Mouse (Mus musculus): Measurements from ENCODE around the gene Slc39a11. TPM values are rescaled to one million over a fixed set of nuclear protein-coding genes. Genes with fewer than 3 reads are reported as not detected.

The Slc39a11 gene
- polyA plus RNA-seq, 1 experiment from 2014 or later = 25.3 TPM

GRCm38 (mm10) chr11:113565006-113565995 lies 84.6 kb downstream of the Slc39a11 start:
- H3K36me3 ChIP-seq = no peaks in the 10 kb centered on the region
- H3K27ac ChIP-seq = peak overlapping the region; percentile 84
- H3K4me1 ChIP-seq (replicated peaks) = peaks cover 38% of the 10 kb centered on the region
- WGBS = 8% methylated on average over 34 of the region's 34 CpGs
- H3K9me3 ChIP-seq = no peaks in the 10 kb centered on the region
- peak overlapping the region; percentile 78 for H3K4me3 ChIP-seq
- peak; percentile 87 for DNase-seq (ENCODE audit: low spot score)
- peaks cover 2% of the 10 kb centered on the region; the same call in 1 of the 2 replicates for H3K27me3 ChIP-seq (ENCODE audit: insufficient read depth, poor library complexity, severe bottlenecking)

- H3K36me3 ChIP-seq = no peaks in the 10 kb centered on the region
- WGBS = 93% methylated on average over 8 of the region's 8 CpGs
- H3K4me3 ChIP-seq = no peak overlapping the region
- no peak for DNase-seq (ENCODE audit: low spot score)
- H3K27me3 ChIP-seq (ENCODE audit: insufficient read depth, poor library complexity, severe bottlenecking) = peaks cover 2% of the 10 kb centered on the region; the same call in 1 of the 2 replicates
- H3K4me1 ChIP-seq (replicated peaks) = peaks cover 56% of the 10 kb centered on the region
- 0 out of 2 replicates have a peak overlapping the region, but pooled peaks have one; percentile 6 for H3K27ac ChIP-seq
- H3K9me3 ChIP-seq = no peaks in the 10 kb centered on the region
Measured at GRCm38 (mm10) chr11:113562326-113562725, 87.6 kb downstream of the Slc39a11 start.

GRCm38 (mm10) chr11:113560150-113560549 lies 89.7 kb downstream of the Slc39a11 start:
- WGBS = 78% methylated on average over 4 of the region's 4 CpGs
- Histone ChIP-seq H3K4me1 (replicated peaks) (peaks cover 37% of the 10 kb centered on the region), H3K36me3 (no peaks in the 10 kb centered on the region)

GRCm38 (mm10) chr11:113558505-113558904 lies 91.4 kb downstream of the Slc39a11 start:
- Histone ChIP-seq H3K27ac (no peak overlapping the region), H3K4me3 (no peak overlapping the region), H3K36me3 (no peaks in the 10 kb centered on the region; the same call in 1 of the 2 replicates), H3K9me3 (no peaks in the 10 kb centered on the region), H3K4me1 (replicated peaks) (peaks cover 27% of the 10 kb centered on the region), H3K27me3 (ENCODE audit: insufficient read depth, poor library complexity, severe bottlenecking) (no peaks in the 10 kb centered on the region; the same call in 1 of the 2 replicates)
- no peak for DNase-seq (ENCODE audit: low spot score)
- WGBS = 56% methylated on average over 12 of the region's 12 CpGs

More at GRCm38 (mm10) chr11:113560150-113560549, 89.7 kb downstream of the Slc39a11 start:
- no peaks in the 10 kb centered on the region for H3K9me3 ChIP-seq
- no peak overlapping the region for H3K27ac ChIP-seq
- peaks cover 2% of the 10 kb centered on the region; the same call in 1 of the 2 replicates for H3K27me3 ChIP-seq (ENCODE audit: insufficient read depth, poor library complexity, severe bottlenecking)
- H3K4me3 ChIP-seq = no peak overlapping the region
- no peak for DNase-seq (ENCODE audit: low spot score)

GRCm38 (mm10) chr11:113556142-113556541 lies 93.7 kb downstream of the Slc39a11 start:
- peaks cover 43% of the 10 kb centered on the region for H3K4me1 ChIP-seq (replicated peaks)
- WGBS = 92% methylated on average over 12 of the region's 12 CpGs
- H3K27me3 ChIP-seq (ENCODE audit: insufficient read depth, poor library complexity, severe bottlenecking) = no peaks in the 10 kb centered on the region
- no peak overlapping the region for H3K4me3 ChIP-seq
- no peak overlapping the region for H3K27ac ChIP-seq
- H3K9me3 ChIP-seq = no peaks in the 10 kb centered on the region
- no peaks in the 10 kb centered on the region; the same call in 1 of the 2 replicates for H3K36me3 ChIP-seq
- no peak for DNase-seq (ENCODE audit: low spot score)

- H3K4me1 ChIP-seq (replicated peaks) = peaks cover 41% of the 10 kb centered on the region
- no peaks in the 10 kb centered on the region for H3K27me3 ChIP-seq (ENCODE audit: insufficient read depth, poor library complexity, severe bottlenecking)
- no peaks in the 10 kb centered on the region for H3K9me3 ChIP-seq
- no peak for DNase-seq (ENCODE audit: low spot score)
- H3K27ac ChIP-seq = no peak overlapping the region
- WGBS = 86% methylated on average over 7 of the region's 7 CpGs
- no peak overlapping the region for H3K4me3 ChIP-seq
- H3K36me3 ChIP-seq = no peaks in the 10 kb centered on the region; the same call in 1 of the 2 replicates
Measured at GRCm38 (mm10) chr11:113554701-113555360, 95.0 kb downstream of the Slc39a11 start.

GRCm38 (mm10) chr11:113554194-113554593 lies 95.7 kb downstream of the Slc39a11 start:
- Histone ChIP-seq H3K4me1 (replicated peaks) (peaks cover 35% of the 10 kb centered on the region), H3K9me3 (no peaks in the 10 kb centered on the region), H3K4me3 (no peak overlapping the region), H3K27me3 (ENCODE audit: insufficient read depth, poor library complexity, severe bottlenecking) (no peaks in the 10 kb centered on the region), H3K36me3 (no peaks in the 10 kb centered on the region; the same call in 1 of the 2 replicates), H3K27ac (no peak overlapping the region)
- WGBS = 89% methylated on average over 7 of the region's 7 CpGs
- no peak for DNase-seq (ENCODE audit: low spot score)

- H3K9me3 ChIP-seq = no peaks in the 10 kb centered on the region
- DNase-seq (ENCODE audit: low spot score) = no peak
- 0 out of 2 replicates have a peak overlapping the region, but pooled peaks have one; percentile 5 for H3K27ac ChIP-seq
- H3K4me1 ChIP-seq (replicated peaks) = peaks cover 30% of the 10 kb centered on the region
- H3K4me3 ChIP-seq = no peak overlapping the region
- no peaks in the 10 kb centered on the region for H3K27me3 ChIP-seq (ENCODE audit: insufficient read depth, poor library complexity, severe bottlenecking)
- 89% methylated on average over 13 of the region's 13 CpGs for WGBS
- no peaks in the 10 kb centered on the region; the same call in 1 of the 2 replicates for H3K36me3 ChIP-seq
Measured at GRCm38 (mm10) chr11:113553605-113554004, 96.3 kb downstream of the Slc39a11 start.

GRCm38 (mm10) chr11:113552539-113552938 lies 97.3 kb downstream of the Slc39a11 start:
- no peaks in the 10 kb centered on the region for H3K27me3 ChIP-seq (ENCODE audit: insufficient read depth, poor library complexity, severe bottlenecking)
- H3K4me3 ChIP-seq = no peak overlapping the region
- DNase-seq (ENCODE audit: low spot score) = no peak
- no peaks in the 10 kb centered on the region for H3K9me3 ChIP-seq
- H3K4me1 ChIP-seq (replicated peaks) = peaks cover 22% of the 10 kb centered on the region
- WGBS = 67% methylated on average over 10 of the region's 10 CpGs
- 0 out of 2 replicates have a peak overlapping the region, but pooled peaks have one; percentile 35 for H3K27ac ChIP-seq
- no peaks in the 10 kb centered on the region; the same call in 1 of the 2 replicates for H3K36me3 ChIP-seq

GRCm38 (mm10) chr11:113546217-113546877 lies 103.5 kb downstream of the Slc39a11 start:
- 0 out of 2 replicates have a peak overlapping the region, but pooled peaks have one; percentile 35 for H3K27ac ChIP-seq
- 75% methylated on average over 11 of the region's 11 CpGs for WGBS
- peaks cover 11% of the 10 kb centered on the region for H3K4me1 ChIP-seq (replicated peaks)
- no peak overlapping the region for H3K4me3 ChIP-seq
- no peaks in the 10 kb centered on the region for H3K36me3 ChIP-seq
- DNase-seq (ENCODE audit: low spot score) = no peak
- H3K9me3 ChIP-seq = peaks cover 8% of the 10 kb centered on the region; the same call in 1 of the 2 replicates
- H3K27me3 ChIP-seq (ENCODE audit: insufficient read depth, poor library complexity, severe bottlenecking) = no peaks in the 10 kb centered on the region

- WGBS = 91% methylated on average over 11 of the region's 11 CpGs
- Histone ChIP-seq H3K27me3 (ENCODE audit: insufficient read depth, poor library complexity, severe bottlenecking) (no peaks in the 10 kb centered on the region), H3K4me1 (replicated peaks) (peaks cover 15% of the 10 kb centered on the region), H3K27ac (no peak overlapping the region), H3K9me3 (peaks cover 8% of the 10 kb centered on the region; the same call in 1 of the 2 replicates), H3K36me3 (no peaks in the 10 kb centered on the region), H3K4me3 (no peak overlapping the region)
- no peak for DNase-seq (ENCODE audit: low spot score)
Measured at GRCm38 (mm10) chr11:113544017-113544640, 105.8 kb downstream of the Slc39a11 start.

GRCm38 (mm10) chr11:113541073-113541472 lies 108.8 kb downstream of the Slc39a11 start:
- H3K4me3 ChIP-seq = no peak overlapping the region
- no peaks in the 10 kb centered on the region for H3K27me3 ChIP-seq (ENCODE audit: insufficient read depth, poor library complexity, severe bottlenecking)
- peaks cover 8% of the 10 kb centered on the region; the same call in 1 of the 2 replicates for H3K9me3 ChIP-seq
- no peak overlapping the region for H3K27ac ChIP-seq
- no peak for DNase-seq (ENCODE audit: low spot score)
- peaks cover 8% of the 10 kb centered on the region for H3K4me1 ChIP-seq (replicated peaks)
- WGBS = 96% methylated on average over 8 of the region's 8 CpGs
- no peaks in the 10 kb centered on the region for H3K36me3 ChIP-seq

Measured in hindbrain, embryonic 10.5 days (tissue).